Mouse (Mus musculus) olfactory bulb, adult 2 months (tissue): ENCODE measurements at regions not wholly inside any gene's neighbourhood (a gene's known extent, or its start where the extent isn't known, plus 50 kb on each side); places are given as distances from the start of the nearest gene placed in this dataset.

Source experiments
- CTCF ChIP-seq: fragments of 200-500 bp; IDR thresholded peaks from 2 replicates; pipeline ENCODE4 v1.5.1; 2012; ENCODE audit warnings: low read depth, mild to moderate bottlenecking, low read length, moderate library complexity; ENCODE audit not compliant: insufficient read depth
- POLR2A ChIP-seq: fragments of 200-500 bp; IDR thresholded peaks from 2 replicates; pipeline ENCODE4 v1.6.1; 2012; ENCODE audit warnings: mild to moderate bottlenecking, low read depth, low read length, moderate library complexity; ENCODE audit not compliant: insufficient read depth

DNA sequence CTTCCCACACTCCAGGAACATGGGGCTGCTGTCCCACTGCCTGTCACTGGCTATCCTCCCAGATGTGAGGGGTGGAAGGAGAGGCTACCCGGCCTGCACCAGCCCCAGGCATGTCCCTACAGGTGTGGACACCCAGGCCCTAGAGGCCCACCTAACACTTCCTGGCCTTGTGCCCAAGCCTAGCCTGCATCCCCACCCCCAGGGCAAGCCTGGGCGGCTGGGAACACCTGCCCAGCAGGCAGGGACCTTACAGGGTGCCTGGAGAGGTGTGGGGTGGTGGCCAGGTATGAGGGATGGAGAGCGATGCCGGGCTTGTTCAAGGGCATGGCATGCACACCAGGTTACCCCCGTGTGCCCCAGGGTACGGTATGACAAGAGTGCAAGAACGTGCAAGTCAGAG is 76.3 kb upstream of the Wnt4 start:
- TF ChIP-seq CTCF (no peak), POLR2A (no peak)
